Mouse (Mus musculus) kidney, adult 11 months (tissue): ENCODE measurements around the gene 4833427G06Rik.
"Not testable (repeated sequence)": the region's sequence is repeated elsewhere in the genome, so short reads cannot be mapped to it uniquely, and the experiment has no call there.

Source experiments
- DNase-seq: peaks from one replicate; pipeline ENCODE4 v3.0.0; 2022

Gene 4833427G06Rik

GRCm38 (mm10) chr9:51101756-51102425 lies at the start of gene 4833427G06Rik:
4833427G06Rik (minus strand) TSS chr9:51102078.
- peak; percentile 32 for DNase-seq

GRCm38 (mm10) chr9:51147294-51147693 lies 45.4 kb upstream of the 4833427G06Rik start:
- DNase-seq, result no peak

- DNase-seq, result no peak
Observed at GRCm38 (mm10) chr9:51146496-51146895, 44.6 kb upstream of the 4833427G06Rik start.

- DNase-seq, result no peak
Observed at GRCm38 (mm10) chr9:51144218-51144617, 42.3 kb upstream of the 4833427G06Rik start.

- no peak for DNase-seq
Observed at GRCm38 (mm10) chr9:51143437-51143836, 41.6 kb upstream of the 4833427G06Rik start.

GRCm38 (mm10) chr9:51140711-51141110 lies 38.8 kb upstream of the 4833427G06Rik start:
- no peak for DNase-seq

GRCm38 (mm10) chr9:51139401-51139800 lies 37.5 kb upstream of the 4833427G06Rik start:
- not testable (repeated sequence) for DNase-seq

GRCm38 (mm10) chr9:51138301-51138700 lies 36.4 kb upstream of the 4833427G06Rik start:
- DNase-seq, result no peak

- DNase-seq, result no peak
Observed at GRCm38 (mm10) chr9:51137836-51138235, 36.0 kb upstream of the 4833427G06Rik start.

GRCm38 (mm10) chr9:51137432-51137831 lies 35.6 kb upstream of the 4833427G06Rik start:
- no peak for DNase-seq

- DNase-seq, result no peak
Observed at GRCm38 (mm10) chr9:51136985-51137384, 35.1 kb upstream of the 4833427G06Rik start.

GRCm38 (mm10) chr9:51114767-51115166 lies 12.9 kb upstream of the 4833427G06Rik start:
- DNase-seq, result no peak

GRCm38 (mm10) chr9:51105751-51106150 lies 3.9 kb upstream of the 4833427G06Rik start:
- DNase-seq, result no peak

- DNase-seq, result peak; percentile 12
Observed at GRCm38 (mm10) chr9:51103808-51104514, 2.1 kb upstream of the 4833427G06Rik start.

- peak; percentile 14 for DNase-seq
Observed at GRCm38 (mm10) chr9:51102963-51103807, 1.3 kb upstream of the 4833427G06Rik start.

GRCm38 (mm10) chr9:51096306-51096705 lies 5.6 kb downstream of the 4833427G06Rik start:
- no peak for DNase-seq

GRCm38 (mm10) chr9:51093697-51094096 lies 8.2 kb downstream of the 4833427G06Rik start:
- DNase-seq, result no peak

GRCm38 (mm10) chr9:51081614-51082013 lies 20.3 kb downstream of the 4833427G06Rik start:
- no peak for DNase-seq

GRCm38 (mm10) chr9:51076979-51077315 lies 24.9 kb downstream of the 4833427G06Rik start, which contains the start of gene Layn:
Layn (minus strand) TSS chr9:51077094.
- peak; percentile 76 for DNase-seq

GRCm38 (mm10) chr9:51076300-51076978 lies 25.4 kb downstream of the 4833427G06Rik start:
- peak; percentile 2 for DNase-seq

GRCm38 (mm10) chr9:51075780-51076179 lies 26.1 kb downstream of the 4833427G06Rik start:
- peak; percentile 23 for DNase-seq

- no peak for DNase-seq
Observed at GRCm38 (mm10) chr9:51070801-51071200, 31.1 kb downstream of the 4833427G06Rik start.

GRCm38 (mm10) chr9:51068202-51068601 lies 33.7 kb downstream of the 4833427G06Rik start:
- no peak for DNase-seq
